15 mouse cellular contexts compared by ENCODE assay signal in the genomic region with DNA sequence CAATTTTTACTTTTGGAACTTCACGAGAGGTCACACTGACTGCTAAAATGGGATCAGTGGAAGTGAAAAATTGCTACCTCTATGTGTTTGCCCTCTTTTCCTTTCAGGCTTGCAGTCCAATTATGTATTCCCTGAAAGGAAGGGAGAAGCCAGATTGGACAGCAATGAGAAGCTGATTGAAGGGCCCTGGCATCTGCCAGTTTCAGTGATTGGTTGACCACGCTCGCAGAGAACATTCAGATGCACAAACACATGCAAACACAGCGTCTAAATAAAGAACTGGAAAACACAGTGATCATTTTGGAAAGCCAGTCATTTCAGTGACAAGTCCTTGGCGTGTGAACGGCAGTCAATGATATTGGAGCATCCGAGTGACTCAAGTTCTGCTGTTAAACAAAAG.
DNase-seq lines count a peak whose midpoint lies in the region; ATAC-seq and TF ChIP-seq lines count a peak whose summit lies in the region.
"Had no signal": no experiment of that assay in that cellular context is flagged by ENCODE, and none has a peak within 500 bp of the region (broad histone marks: within the 10 kb centered on the region; RNA-seq: fewer than 3 reads in every experiment).

No protein-coding gene starts in this region.

- no peak for ATAC-seq in heart, embryonic 11.5 days (replicated peaks; ENCODE audit: insufficient number of reproducible peaks, low FRiP score, low TSS enrichment)
- ATAC-seq in midbrain, postnatal 0 days (ENCODE audit: low FRiP score), result no peak
- ATAC-seq: intestine, postnatal 0 days; liver, postnatal 0 days; midbrain, embryonic 15.5 days had no signal

- H3K9ac ChIP-seq in heart, embryonic 11.5 days (ENCODE audit: low read depth, low read length), result no peak overlapping the region
- H3K9ac ChIP-seq in midbrain, postnatal 0 days (replicated peaks; ENCODE audit: low read length, poor library complexity, severe bottlenecking), result no peak overlapping the region
- H3K9ac ChIP-seq: hindbrain, embryonic 13.5 days; limb, embryonic 12.5 days; liver, postnatal 0 days; midbrain, embryonic 15.5 days had no signal

- WGBS in heart, embryonic 11.5 days (ENCODE audit: insufficient replicate concordance), result 76% methylated on average over 7 of the region's 7 CpGs
- 86% methylated on average over 7 of the region's 7 CpGs for WGBS in hindbrain, embryonic 10.5 days
- WGBS in midbrain, postnatal 0 days, result 78% methylated on average over 7 of the region's 7 CpGs

- peak; percentile 95 for DNase-seq in heart, adult 11 months
- peak; percentile 73 for DNase-seq in brain, embryonic 18.5 days (ENCODE audit: low read depth, low spot score)
- peak; percentile 26 to 32 for DNase-seq in frontal cortex, postnatal 10 days (ENCODE audit: low spot score in 2 of 2)
- peak; percentile 40 to 45 for DNase-seq in left cerebral cortex, postnatal 36 days (ENCODE audit: low spot score in 2 of 2)
- DNase-seq in hindbrain, embryonic 10.5 days (ENCODE audit: low spot score), result no peak
- DNase-seq in midbrain, postnatal 0 days (ENCODE audit: low spot score), result no peak
- DNase-seq in natural killer cell, adult 2 months (ENCODE audit: low spot score in 2 of 2), result no peak
- DNase-seq: kidney, postnatal 25 days; liver, postnatal 0 days had no signal

- no peak overlapping the region for H3K4me2 ChIP-seq in heart, embryonic 11.5 days
- H3K4me2 ChIP-seq in midbrain, postnatal 0 days (ENCODE audit: low read depth, low read length, poor library complexity, severe bottlenecking), result no peak overlapping the region
- H3K4me2 ChIP-seq: hindbrain, embryonic 13.5 days; limb, embryonic 12.5 days; midbrain, embryonic 15.5 days had no signal

- no peak overlapping the region for H3K4me3 ChIP-seq in heart, embryonic 11.5 days (ENCODE audit: low read depth, low read length)
- H3K4me3 ChIP-seq in hindbrain, embryonic 10.5 days, result no peak overlapping the region
- H3K4me3 ChIP-seq in midbrain, postnatal 0 days (ENCODE audit: low read depth, low read length), result no peak overlapping the region
- H3K4me3 ChIP-seq: hindbrain, embryonic 13.5 days; limb, embryonic 12.5 days; midbrain, embryonic 15.5 days had no signal

- no peaks in the 10 kb centered on the region; the same call in 1 of the 2 replicates for H3K4me1 ChIP-seq in heart, embryonic 11.5 days (ENCODE audit: control insufficient read depth, insufficient read depth, low read length)
- H3K4me1 ChIP-seq in hindbrain, embryonic 10.5 days (replicated peaks), result no peaks in the 10 kb centered on the region
- H3K4me1 ChIP-seq in midbrain, postnatal 0 days (ENCODE audit: insufficient read depth, low read length), result no peaks in the 10 kb centered on the region
- H3K4me1 ChIP-seq: hindbrain, embryonic 13.5 days; limb, embryonic 12.5 days; midbrain, embryonic 15.5 days had no signal

- peaks cover 4% of the 10 kb centered on the region; the same call in 1 of the 2 replicates for H3K36me3 ChIP-seq in heart, embryonic 11.5 days (ENCODE audit: control insufficient read depth, insufficient read depth, low read length)
- no peaks in the 10 kb centered on the region for H3K36me3 ChIP-seq in hindbrain, embryonic 10.5 days
- H3K36me3 ChIP-seq in midbrain, postnatal 0 days (ENCODE audit: insufficient read depth, low read length), result no peaks in the 10 kb centered on the region
- H3K36me3 ChIP-seq: hindbrain, embryonic 13.5 days; limb, embryonic 12.5 days; midbrain, embryonic 15.5 days had no signal

- no peak overlapping the region for H3K27ac ChIP-seq in heart, embryonic 11.5 days (ENCODE audit: low read depth, low read length)
- no peak overlapping the region for H3K27ac ChIP-seq in hindbrain, embryonic 10.5 days
- H3K27ac ChIP-seq in midbrain, postnatal 0 days (ENCODE audit: low read depth, low read length), result no peak overlapping the region
- H3K27ac ChIP-seq: hindbrain, embryonic 13.5 days; limb, embryonic 12.5 days; macrophage; midbrain, embryonic 15.5 days had no signal

- no peaks in the 10 kb centered on the region for H3K27me3 ChIP-seq in heart, embryonic 11.5 days (ENCODE audit: control insufficient read depth, insufficient read depth, low read length)
- no peaks in the 10 kb centered on the region for H3K27me3 ChIP-seq in hindbrain, embryonic 10.5 days (ENCODE audit: insufficient read depth, poor library complexity, severe bottlenecking)
- H3K27me3 ChIP-seq in midbrain, postnatal 0 days (ENCODE audit: insufficient read depth, low read length), result no peaks in the 10 kb centered on the region
- H3K27me3 ChIP-seq: hindbrain, embryonic 13.5 days; limb, embryonic 12.5 days; midbrain, embryonic 15.5 days had no signal

- no peak for TF ChIP-seq CTCF in midbrain, postnatal 0 days (IDR thresholded peaks at IDR 0.05)

- intact Hi-C loops in left cerebral cortex, postnatal 36 days (cut with DNase I), result no loop called here

- no peaks in the 10 kb centered on the region for H3K9me3 ChIP-seq in heart, embryonic 11.5 days (replicated peaks; ENCODE audit: control insufficient read depth, low read length)
- no peaks in the 10 kb centered on the region for H3K9me3 ChIP-seq in hindbrain, embryonic 10.5 days
- H3K9me3 ChIP-seq in midbrain, postnatal 0 days (ENCODE audit: low read length), result no peaks in the 10 kb centered on the region
- H3K9me3 ChIP-seq: hindbrain, embryonic 13.5 days; limb, embryonic 12.5 days; midbrain, embryonic 15.5 days had no signal

Comparison
In these comparisons a context has a peak if more than half of its experiments do, and no peak if none do; other contexts are left out.
1. DNase-seq: peak in heart, adult 11 months (single experiment), brain, embryonic 18.5 days (single experiment), frontal cortex, postnatal 10 days (2 of 2) and left cerebral cortex, postnatal 36 days (2 of 2); none in hindbrain, embryonic 10.5 days (single experiment), midbrain, postnatal 0 days (single experiment) and natural killer cell, adult 2 months (0 of 2).